Mouse (Mus musculus) embryonic facial prominence, embryonic 15.5 days (tissue): Measurements from ENCODE around the gene Cnot6. TPM values are rescaled to one million over a fixed set of nuclear protein-coding genes. Genes with fewer than 3 reads are reported as not detected.

ENCODE experiments used
- ATAC-seq: fragments of 200-750 bp; cut with Nextera tagmentation; 2 replicates; pipeline ENCODE4 v1.8.0; 2017; ENCODE audit warnings: low read depth, moderate TSS enrichment; ENCODE audit not compliant: insufficient number of reproducible peaks, low FRiP score, low TSS enrichment
- H3K27ac ChIP-seq: fragments of 300-500 bp; sonication (generic); replicated peaks from 2 replicates; pipeline ENCODE4 v1.5.1; 2015; ENCODE audit warnings: mild to moderate bottlenecking, inconsistent platforms
- H3K27me3 ChIP-seq: fragments of 300-500 bp; sonication (generic); 2 replicates; pipeline ENCODE4 v1.6.1; 2015; ENCODE audit warnings: inconsistent platforms
- H3K36me3 ChIP-seq: fragments of 300-500 bp; sonication (generic); 2 replicates; pipeline ENCODE4 v1.6.1; 2015; ENCODE audit warnings: mild to moderate bottlenecking, inconsistent platforms
- H3K4me1 ChIP-seq: fragments of 300-500 bp; sonication (generic); 2 replicates; pipeline ENCODE4 v1.6.1; 2015; ENCODE audit warnings: inconsistent platforms
- H3K4me2 ChIP-seq: fragments of 300-500 bp; sonication (generic); replicated peaks from 2 replicates; pipeline ENCODE4 v1.6.1; 2015; ENCODE audit warnings: mild to moderate bottlenecking, inconsistent platforms
- H3K4me3 ChIP-seq: fragments of 300-500 bp; sonication (generic); replicated peaks from 2 replicates; pipeline ENCODE4 v1.5.1; 2015; ENCODE audit warnings: mild to moderate bottlenecking, inconsistent platforms
- H3K9ac ChIP-seq: fragments of 300-500 bp; sonication (generic); 2 replicates; pipeline ENCODE4 v1.6.1; 2015; ENCODE audit warnings: inconsistent platforms
- H3K9me3 ChIP-seq: fragments of 300-500 bp; sonication (generic); replicated peaks from 2 replicates; pipeline ENCODE4 v1.6.1; 2016; ENCODE audit warnings: inconsistent platforms
- WGBS: fragments of 180-500 bp; shearing (Covaris S2); methylation state at CpG from one replicate; pipeline ENCODE4 v1.1.7; 2015; 5-methylcytosine and 5-hydroxymethylcytosine counted together
- polyA plus RNA-seq: library from polyadenylated mRNA; unstranded; fragments of >200 nt; fragmentation: Nextera tagmentation; extraction: Ambion mirVana; gene quantifications from 2 replicates; pipeline ENCODE4 v1.2.1, GENCODE M21; 2015

Gene Cnot6
- polyA plus RNA-seq, 1 experiment from 2014 or later = 54.8 TPM

- peak overlapping the region; percentile 96 for H3K27ac ChIP-seq
- WGBS = 1% methylated on average over 60 of the region's 70 CpGs
Observed at GRCm38 (mm10) chr11:49711981-49712554, 455 bp downstream of the Cnot6 start.

DNA sequence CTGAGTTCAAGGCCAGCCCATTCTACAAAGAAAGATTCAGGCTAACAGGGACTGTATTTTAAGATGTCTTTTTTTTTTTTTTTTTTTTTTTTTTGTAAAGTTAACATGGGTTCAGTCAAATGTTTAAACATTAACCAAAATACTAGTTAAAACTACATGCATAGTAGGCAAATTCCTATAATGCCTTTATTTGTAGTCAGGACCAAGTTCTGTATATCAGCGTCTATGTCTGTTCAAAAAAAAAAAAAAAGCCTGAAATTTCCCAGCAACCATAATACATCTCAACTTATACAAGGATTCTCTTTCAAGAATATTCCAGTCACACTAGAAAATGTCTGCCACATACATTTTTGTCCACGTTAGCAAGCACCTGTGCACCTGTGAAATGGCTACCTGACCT lies 1.9 kb downstream of the Cnot6 start:
- Histone ChIP-seq H3K4me1 (peaks cover 24% of the 10 kb centered on the region), H3K4me2 (peak overlapping the region; percentile 68), H3K9me3 (no peaks in the 10 kb centered on the region), H3K4me3 (peak overlapping the region; percentile 99), H3K27me3 (no peaks in the 10 kb centered on the region), H3K36me3 (peaks cover 14% of the 10 kb centered on the region), H3K27ac (no peak overlapping the region), H3K9ac (peak overlapping the region; percentile 97; the same call in 1 of the 2 replicates)
- ATAC-seq = no peak
- WGBS = 45% methylated on average over 2 of the region's 2 CpGs

More at GRCm38 (mm10) chr11:49711981-49712554, 455 bp downstream of the Cnot6 start:
- no peaks in the 10 kb centered on the region for H3K27me3 ChIP-seq
- H3K4me2 ChIP-seq = peak overlapping the region; percentile 68
- peak overlapping the region; percentile 97 for H3K9ac ChIP-seq
- peak; percentile 51 for ATAC-seq
- no peaks in the 10 kb centered on the region for H3K9me3 ChIP-seq
- H3K4me3 ChIP-seq = peak overlapping the region; percentile 99
- H3K4me1 ChIP-seq = peaks cover 24% of the 10 kb centered on the region
- H3K36me3 ChIP-seq = peaks cover 3% of the 10 kb centered on the region; the same call in 1 of the 2 replicates

GRCm38 (mm10) chr11:49707834-49708233 lies 4.7 kb downstream of the Cnot6 start:
- no peak overlapping the region for H3K27ac ChIP-seq
- no peak overlapping the region for H3K4me3 ChIP-seq
- 70% methylated on average over 2 of the region's 2 CpGs for WGBS
- H3K9ac ChIP-seq = no peak overlapping the region
- peaks cover 16% of the 10 kb centered on the region for H3K4me1 ChIP-seq
- no peaks in the 10 kb centered on the region for H3K9me3 ChIP-seq
- ATAC-seq = no peak
- no peak overlapping the region for H3K4me2 ChIP-seq
- H3K36me3 ChIP-seq = peaks cover 22% of the 10 kb centered on the region
- no peaks in the 10 kb centered on the region for H3K27me3 ChIP-seq

DNA sequence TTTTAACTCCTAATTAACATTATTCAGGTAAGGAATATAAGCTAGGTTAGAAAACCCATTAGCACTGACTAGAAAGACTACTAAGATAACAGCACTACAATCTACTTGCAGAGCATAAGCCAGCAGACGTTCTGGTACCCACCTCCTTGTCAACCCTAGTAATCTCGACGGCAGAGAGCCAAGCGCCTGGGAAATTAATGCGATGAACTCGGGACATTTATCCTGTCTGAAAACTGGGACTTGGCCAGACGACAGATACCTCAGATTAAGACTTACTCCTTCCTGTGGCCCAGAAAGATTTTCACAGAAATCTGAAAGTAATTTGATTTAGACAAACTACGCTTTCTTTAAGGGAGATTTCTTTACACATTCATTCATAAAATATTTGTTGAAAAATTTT lies 7.7 kb downstream of the Cnot6 start:
- H3K4me2 ChIP-seq = no peak overlapping the region
- no peak overlapping the region for H3K9ac ChIP-seq
- H3K9me3 ChIP-seq = no peaks in the 10 kb centered on the region
- ATAC-seq = no peak
- 69% methylated on average over 8 of the region's 8 CpGs for WGBS
- H3K36me3 ChIP-seq = peaks cover 39% of the 10 kb centered on the region
- H3K4me3 ChIP-seq = no peak overlapping the region
- no peaks in the 10 kb centered on the region for H3K27me3 ChIP-seq
- no peak overlapping the region for H3K27ac ChIP-seq
- peaks cover 7% of the 10 kb centered on the region; the same call in 1 of the 2 replicates for H3K4me1 ChIP-seq

- no peaks in the 10 kb centered on the region for H3K9me3 ChIP-seq
- no peak overlapping the region for H3K9ac ChIP-seq
- no peak overlapping the region for H3K27ac ChIP-seq
- H3K4me1 ChIP-seq = no peaks in the 10 kb centered on the region
- no peaks in the 10 kb centered on the region for H3K27me3 ChIP-seq
- ATAC-seq = no peak
- H3K4me3 ChIP-seq = no peak overlapping the region
- H3K36me3 ChIP-seq = peaks cover 50% of the 10 kb centered on the region
- no peak overlapping the region for H3K4me2 ChIP-seq
- 95% methylated on average over 8 of the region's 8 CpGs for WGBS
Observed at GRCm38 (mm10) chr11:49702014-49702413, 10.5 kb downstream of the Cnot6 start.

- Histone ChIP-seq H3K4me1 (no peaks in the 10 kb centered on the region), H3K27ac (no peak overlapping the region), H3K9me3 (no peaks in the 10 kb centered on the region), H3K9ac (no peak overlapping the region), H3K27me3 (no peaks in the 10 kb centered on the region), H3K4me3 (no peak overlapping the region), H3K36me3 (peaks cover 31% of the 10 kb centered on the region), H3K4me2 (no peak overlapping the region)
- WGBS = 91% methylated on average over 1 of the region's 1 CpGs
- no peak for ATAC-seq
Observed at GRCm38 (mm10) chr11:49699079-49699478, 13.4 kb downstream of the Cnot6 start.

- Histone ChIP-seq H3K36me3 (peaks cover 34% of the 10 kb centered on the region), H3K27me3 (no peaks in the 10 kb centered on the region), H3K9me3 (no peaks in the 10 kb centered on the region), H3K27ac (no peak overlapping the region), H3K4me3 (no peak overlapping the region), H3K4me1 (no peaks in the 10 kb centered on the region), H3K9ac (no peak overlapping the region), H3K4me2 (no peak overlapping the region)
- 91% methylated on average over 5 of the region's 5 CpGs for WGBS
- no peak for ATAC-seq
Observed at GRCm38 (mm10) chr11:49697779-49698178, 14.7 kb downstream of the Cnot6 start.

DNA sequence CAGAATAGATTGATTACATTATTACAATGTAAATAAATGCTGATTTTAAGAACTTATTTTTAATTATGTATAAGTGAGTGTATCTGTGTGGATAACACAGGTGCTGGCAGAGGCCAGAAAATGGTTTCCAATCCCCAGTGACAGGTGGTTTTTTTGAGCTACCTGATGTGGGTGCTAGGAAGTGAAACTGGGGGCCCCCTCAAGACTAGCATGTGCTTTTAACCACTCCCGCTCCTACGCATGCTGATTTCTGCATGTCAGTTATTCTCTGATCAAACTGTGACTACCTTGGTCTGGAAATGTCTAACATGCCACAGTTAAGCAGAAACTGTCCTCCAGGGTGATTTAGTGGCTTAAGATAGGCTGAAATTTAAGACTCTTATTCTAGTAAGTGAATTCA lies 16.1 kb downstream of the Cnot6 start:
- WGBS = 72% methylated on average over 2 of the region's 2 CpGs
- no peaks in the 10 kb centered on the region for H3K27me3 ChIP-seq
- peaks cover 24% of the 10 kb centered on the region for H3K36me3 ChIP-seq

GRCm38 (mm10) chr11:49695695-49696094 lies 16.8 kb downstream of the Cnot6 start:
- Histone ChIP-seq H3K27me3 (no peaks in the 10 kb centered on the region), H3K9me3 (no peaks in the 10 kb centered on the region), H3K36me3 (peaks cover 18% of the 10 kb centered on the region), H3K27ac (no peak overlapping the region), H3K4me2 (no peak overlapping the region), H3K4me1 (no peaks in the 10 kb centered on the region), H3K9ac (no peak overlapping the region), H3K4me3 (no peak overlapping the region)
- no peak for ATAC-seq
- WGBS = 77% methylated on average over 2 of the region's 2 CpGs

More for the DNA sequence above, 16.1 kb downstream of the Cnot6 start:
- Histone ChIP-seq H3K9ac (no peak overlapping the region), H3K4me3 (no peak overlapping the region), H3K4me2 (no peak overlapping the region), H3K4me1 (no peaks in the 10 kb centered on the region), H3K9me3 (no peaks in the 10 kb centered on the region), H3K27ac (no peak overlapping the region)
- ATAC-seq = no peak

DNA sequence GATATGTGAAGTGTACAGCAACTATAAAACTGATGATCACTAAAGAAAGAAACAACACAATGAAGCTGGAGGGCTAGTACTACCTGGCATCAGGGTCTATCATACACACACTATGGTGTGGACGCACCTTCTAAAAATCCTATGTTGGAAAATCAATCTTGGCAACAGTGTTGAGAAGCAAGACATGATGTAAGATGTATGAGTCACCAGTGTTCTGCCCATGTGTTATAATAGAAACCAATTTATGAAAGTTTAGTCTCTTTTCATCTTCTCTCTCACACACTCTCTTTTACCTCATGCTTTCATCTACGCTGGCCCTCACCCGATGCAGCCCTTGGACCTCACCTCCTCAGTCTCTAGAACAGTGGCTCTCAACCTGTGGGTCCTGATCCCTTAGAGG lies 17.5 kb downstream of the Cnot6 start:
- WGBS = 91% methylated on average over 3 of the region's 3 CpGs
- Histone ChIP-seq H3K9me3 (no peaks in the 10 kb centered on the region), H3K4me3 (no peak overlapping the region), H3K9ac (no peak overlapping the region), H3K27me3 (no peaks in the 10 kb centered on the region), H3K4me2 (no peak overlapping the region), H3K27ac (no peak overlapping the region), H3K4me1 (no peaks in the 10 kb centered on the region), H3K36me3 (peaks cover 18% of the 10 kb centered on the region)
- no peak for ATAC-seq

GRCm38 (mm10) chr11:49684237-49684973 lies 28.1 kb downstream of the Cnot6 start:
- no peaks in the 10 kb centered on the region for H3K9me3 ChIP-seq
- no peak overlapping the region for H3K9ac ChIP-seq
- no peak overlapping the region for H3K27ac ChIP-seq
- H3K4me3 ChIP-seq = no peak overlapping the region
- WGBS = 93% methylated on average over 12 of the region's 12 CpGs
- H3K36me3 ChIP-seq = peaks cover 65% of the 10 kb centered on the region
- no peaks in the 10 kb centered on the region for H3K4me1 ChIP-seq
- no peaks in the 10 kb centered on the region for H3K27me3 ChIP-seq
- no peak overlapping the region for H3K4me2 ChIP-seq
- ATAC-seq = no peak
